ENCODE assay signal across 9 mouse cellular contexts in genomic region chr6:52225612-52226568, GRCm38 (mm10). TPM values are rescaled to one million over a fixed set of nuclear protein-coding genes. Genes with fewer than 3 reads are reported as not detected.
DNase-seq lines count a peak whose midpoint lies in the region; ATAC-seq and TF ChIP-seq lines count a peak whose summit lies in the region.
"Had no signal": no experiment of that assay in that cellular context is flagged by ENCODE, and none has a peak within 500 bp of the region (broad histone marks: within the 10 kb centered on the region; RNA-seq: fewer than 3 reads in every experiment).

No protein-coding gene starts in this region.

- H3ac ChIP-seq in C2C12 (ENCODE audit: control insufficient read depth, insufficient read length, low read depth): peak overlapping the region; percentile 98

- no peaks in the 10 kb centered on the region for H3K27me3 ChIP-seq in C2C12 (ENCODE audit: control insufficient read depth, insufficient read depth, insufficient read length)
- peaks cover 93% of the 10 kb centered on the region for H3K27me3 ChIP-seq in intestine, embryonic 15.5 days (replicated peaks)
- peaks cover 98% of the 10 kb centered on the region for H3K27me3 ChIP-seq in liver, embryonic 16.5 days (ENCODE audit: control insufficient read depth, insufficient read depth, low read depth, low read length)

- 2% methylated on average over 69 of the region's 69 CpGs for WGBS in intestine, embryonic 15.5 days
- under 1% methylated on average over 69 of the region's 69 CpGs for WGBS in liver, embryonic 16.5 days (ENCODE audit: insufficient replicate concordance)

- H3K4me2 ChIP-seq in intestine, embryonic 15.5 days (replicated peaks): peak overlapping the region; percentile 50
- H3K4me2 ChIP-seq in liver, embryonic 16.5 days (ENCODE audit: low read depth, low read length): 0 out of 2 replicates have a peak overlapping the region, but pooled peaks have one; percentile 3

- H3K79me2 ChIP-seq in C2C12 (ENCODE audit: control insufficient read depth, insufficient read depth): peaks cover 90% of the 10 kb centered on the region

- H3K4me3 ChIP-seq in C2C12 (ENCODE audit: insufficient read depth, poor library complexity, severe bottlenecking): peak overlapping the region; percentile 76
- H3K4me3 ChIP-seq in intestine, embryonic 15.5 days (replicated peaks): peak overlapping the region; percentile 38
- H3K4me3 ChIP-seq in liver, embryonic 16.5 days (ENCODE audit: low read depth, low read length): peak overlapping the region; percentile 12; the same call in 1 of the 2 replicates

- peak overlapping the region; percentile 40; the same call in 1 of the 2 replicates for H3K27ac ChIP-seq in intestine, embryonic 15.5 days
- no peak overlapping the region for H3K27ac ChIP-seq in liver, embryonic 16.5 days (ENCODE audit: low read length)

- peaks cover 11% of the 10 kb centered on the region; the same call in 1 of the 2 replicates for H3K4me1 ChIP-seq in intestine, embryonic 15.5 days (replicated peaks)
- H3K4me1 ChIP-seq in liver, embryonic 16.5 days (ENCODE audit: control insufficient read depth, low read depth, low read length): peaks cover 3% of the 10 kb centered on the region

- peaks cover 67% of the 10 kb centered on the region for H3K79me3 ChIP-seq in C2C12 (ENCODE audit: low read depth)

- H3K36me3 ChIP-seq in C2C12 (ENCODE audit: control insufficient read depth, insufficient read depth): peaks cover 11% of the 10 kb centered on the region
- H3K36me3 ChIP-seq in intestine, embryonic 15.5 days: no peaks in the 10 kb centered on the region
- no peaks in the 10 kb centered on the region for H3K36me3 ChIP-seq in liver, embryonic 16.5 days (ENCODE audit: control insufficient read depth, insufficient read depth)

- peak; percentile 78 for DNase-seq in adrenal gland, postnatal 14 days
- no peak for DNase-seq in adrenal gland, adult 8-10 months
- no peak for DNase-seq in frontal cortex, postnatal 14 days (ENCODE audit: low spot score in 2 of 2)
- no peak for DNase-seq in spleen, postnatal 4 days (ENCODE audit: low spot score in 2 of 2)

- peak overlapping the region; percentile 37 for H3K9ac ChIP-seq in intestine, embryonic 15.5 days
- H3K9ac ChIP-seq in liver, embryonic 16.5 days (ENCODE audit: low read depth, low read length): no peak overlapping the region

- TF ChIP-seq CTCF in C2C12 (IDR thresholded peaks at IDR 0.05; ENCODE audit: control insufficient read depth, insufficient read depth, insufficient read length): no peak

- no peaks in the 10 kb centered on the region for H3K9me3 ChIP-seq in intestine, embryonic 15.5 days
- H3K9me3 ChIP-seq in liver, embryonic 16.5 days (replicated peaks; ENCODE audit: control insufficient read depth, low read length): no peaks in the 10 kb centered on the region

- peak; percentile 27; the same call in 1 of the 2 replicates for ATAC-seq in intestine, embryonic 15.5 days
- no peak for ATAC-seq in liver, embryonic 16.5 days (ENCODE audit: low read depth)
- ATAC-seq in monocyte, adult 5-6 weeks (replicated peaks; ENCODE audit: insufficient number of reproducible peaks, low FRiP score, low TSS enrichment, poor library complexity, severe bottlenecking): no peak

TF ChIP-seq in C2C12, 6 proteins besides CTCF, POLR2A, EP300 and RAD21:
- TF ChIP-seq MYOD1 (IDR thresholded peaks at IDR 0.05; ENCODE audit: control insufficient read depth, insufficient read length, low read depth) (peak; percentile 2), USF1 (IDR thresholded peaks at IDR 0.05; ENCODE audit: low read depth) (peak; percentile 99), CEBPB (IDR thresholded peaks at IDR 0.05; ENCODE audit: low read depth) (no peak)
TF ChIP-seq in C2C12: peak in this region for 2.

RNA-seq across cellular contexts. Expression of gene Hoxa7, which starts 4.2 kb away (rescaled TPM):
- total RNA-seq in adrenal gland, postnatal 14 days (2021): 20.9 and 22.2 TPM in 2 replicates
- total RNA-seq in adrenal gland, adult 8-10 months (2022): 10 to 100 TPM; 12.9 to 27.9 (median 19.1) TPM
- polyA plus RNA-seq in C2C12 (2012; fragmentation: generic; extraction: Trizol): 7.5 TPM
- polyA plus RNA-seq in intestine, embryonic 15.5 days (2015; fragmentation: Nextera tagmentation; extraction: Ambion mirVana): 7.5 and 9.4 TPM in 2 replicates
- polyA plus RNA-seq in liver, embryonic 16.5 days (2015; fragmentation: Nextera tagmentation; extraction: Ambion mirVana): 0.26 and 0.34 TPM in 2 replicates
- total RNA-seq in monocyte, adult 5-6 weeks (2017): not detected in 3 replicates

RNA-seq across cellular contexts. Expression of gene Hoxa9, which starts 5.0 kb away (rescaled TPM):
- total RNA-seq in adrenal gland, postnatal 14 days (2021): 1.8 and 3.5 TPM in 2 replicates
- under 1 TPM in 3 of 4 experiments, not detected in 1; 0.27 to 0.56 (median 0.55) TPM for total RNA-seq in adrenal gland, adult 8-10 months (2022)
- polyA plus RNA-seq in C2C12 (2012; fragmentation: generic; extraction: Trizol): 19.3 TPM
- polyA plus RNA-seq in intestine, embryonic 15.5 days (2015; fragmentation: Nextera tagmentation; extraction: Ambion mirVana): 5.3 and 6.3 TPM in 2 replicates
- 0.13 and 0.36 TPM in 2 replicates for polyA plus RNA-seq in liver, embryonic 16.5 days (2015; fragmentation: Nextera tagmentation; extraction: Ambion mirVana)
- total RNA-seq in monocyte, adult 5-6 weeks (2017): 0.29 TPM in 1 of 3 replicates, not detected in the others
- total RNA-seq: heart, adult 18-20 months had no signal

RNA-seq across cellular contexts. Expression of gene Gm28308, which starts 12.8 kb away (rescaled TPM):
- total RNA-seq in adrenal gland, postnatal 14 days (2021): 1.3 and 1.4 TPM in 2 replicates
- 1 to 10 TPM in 2 of 4 experiments, under 1 TPM in 2; 0.49 to 2.8 (median 1.4) TPM for total RNA-seq in adrenal gland, adult 8-10 months (2022)
- polyA plus RNA-seq in C2C12 (2012; fragmentation: generic; extraction: Trizol): 0.75 TPM
- not detected in 2 replicates for polyA plus RNA-seq in intestine, embryonic 15.5 days (2015; fragmentation: Nextera tagmentation; extraction: Ambion mirVana)
- polyA plus RNA-seq in liver, embryonic 16.5 days (2015; fragmentation: Nextera tagmentation; extraction: Ambion mirVana): not detected in 2 replicates
- 5.6 TPM in 1 of 3 replicates, not detected in the others for total RNA-seq in monocyte, adult 5-6 weeks (2017)
- total RNA-seq: heart, adult 18-20 months had no signal

RNA-seq across cellular contexts. Expression of gene Hoxa3, which starts 12.8 kb away (rescaled TPM):
- total RNA-seq in adrenal gland, postnatal 14 days (2021): 6.9 and 10.5 TPM in 2 replicates
- total RNA-seq in adrenal gland, adult 8-10 months (2022): 1 to 10 TPM; 2.9 to 9.8 (median 6.8) TPM
- polyA plus RNA-seq in C2C12 (2012; fragmentation: generic; extraction: Trizol): 0.67 TPM
- 5.8 and 6.2 TPM in 2 replicates for polyA plus RNA-seq in intestine, embryonic 15.5 days (2015; fragmentation: Nextera tagmentation; extraction: Ambion mirVana)
- polyA plus RNA-seq in liver, embryonic 16.5 days (2015; fragmentation: Nextera tagmentation; extraction: Ambion mirVana): 0.14 and 0.27 TPM in 2 replicates
- 0.29 TPM in 1 of 3 replicates, not detected in the others for total RNA-seq in monocyte, adult 5-6 weeks (2017)

RNA-seq across cellular contexts. Expression of gene Hoxa10, which starts 14.8 kb away (rescaled TPM):
- 0.15 and 0.68 TPM in 2 replicates for total RNA-seq in adrenal gland, postnatal 14 days (2021)
- under 1 TPM in 2 of 4 experiments, not detected in 2; 0.15 to 0.16 TPM for total RNA-seq in adrenal gland, adult 8-10 months (2022)
- 19.8 TPM for polyA plus RNA-seq in C2C12 (2012; fragmentation: generic; extraction: Trizol)
- 11.4 and 20.2 TPM in 2 replicates for polyA plus RNA-seq in intestine, embryonic 15.5 days (2015; fragmentation: Nextera tagmentation; extraction: Ambion mirVana)
- 0.05 and 0.09 TPM in 2 replicates for polyA plus RNA-seq in liver, embryonic 16.5 days (2015; fragmentation: Nextera tagmentation; extraction: Ambion mirVana)
- total RNA-seq in monocyte, adult 5-6 weeks (2017): 2.5 TPM in 1 of 3 replicates, not detected in the others
- total RNA-seq: heart, adult 18-20 months had no signal

Comparison
In these comparisons a context has a peak if more than half of its experiments do, and no peak if none do; other contexts are left out.
1. H3K4me3 ChIP-seq: peak in every context shown above with its lines; median percentile 76 in C2C12; 38 in intestine, embryonic 15.5 days; 12 in liver, embryonic 16.5 days.
2. RNA of gene Hoxa7, which starts 4.2 kb away (total RNA-seq): 20.9 to 22.2 TPM in adrenal gland, postnatal 14 days and 12.9 to 27.9 TPM in adrenal gland, adult 8-10 months; not detected in monocyte, adult 5-6 weeks; every median in the first group is over 10 times any median in the second.